Mouse (Mus musculus) heart, postnatal 0 days (tissue): ENCODE results near the gene Atxn1. TPM values are rescaled to one million over a fixed set of nuclear protein-coding genes. Genes with fewer than 3 reads are reported as not detected.

ENCODE experiments used
- ATAC-seq: fragments of 200-750 bp; cut with Nextera tagmentation; 2 replicates; pipeline ENCODE4 v1.8.0; 2017; ENCODE audit warnings: low read depth, moderate number of reproducible peaks, moderate library complexity; ENCODE audit not compliant: insufficient read depth
- DNase-seq: peaks from one replicate; pipeline ENCODE4 v3.0.0-alpha.2; 2016; ENCODE audit warnings: low spot score
- H3K27ac ChIP-seq: fragments of 300-500 bp; sonication (generic); 2 replicates; pipeline ENCODE4 v1.5.1; 2014; ENCODE audit warnings: low read depth, mild to moderate bottlenecking
- H3K27me3 ChIP-seq: fragments of 300-500 bp; sonication (generic); 2 replicates; pipeline ENCODE4 v1.6.1; 2014; ENCODE audit warnings: low read length, mixed read lengths; ENCODE audit not compliant: control insufficient read depth, insufficient read depth
- H3K36me3 ChIP-seq: fragments of 300-500 bp; sonication (generic); replicated peaks from 2 replicates; pipeline ENCODE4 v1.6.1; 2014; ENCODE audit warnings: low read length, mixed read lengths; ENCODE audit not compliant: control insufficient read depth, insufficient read depth
- H3K4me1 ChIP-seq: fragments of 300-500 bp; sonication (generic); 2 replicates; pipeline ENCODE4 v1.6.1; 2014; ENCODE audit warnings: antibody characterized with exemption; ENCODE audit not compliant: control insufficient read depth, insufficient read depth
- H3K4me2 ChIP-seq: fragments of 300-500 bp; sonication (generic); 2 replicates; pipeline ENCODE4 v1.6.1; 2014; ENCODE audit warnings: low read depth, mild to moderate bottlenecking, low read length, moderate library complexity
- H3K4me3 ChIP-seq: fragments of 300-500 bp; sonication (generic); 2 replicates; pipeline ENCODE4 v1.5.1; 2014; ENCODE audit warnings: low read depth, low read length
- H3K9ac ChIP-seq: fragments of 300-500 bp; sonication (generic); replicated peaks from 2 replicates; pipeline ENCODE4 v1.6.1; 2014; ENCODE audit warnings: low read depth, low read length, mixed read lengths
- H3K9me3 ChIP-seq: fragments of 300-500 bp; sonication (generic); replicated peaks from 2 replicates; pipeline ENCODE4 v1.6.1; 2016; ENCODE audit warnings: low read length; ENCODE audit not compliant: control insufficient read depth
- CTCF ChIP-seq: IDR thresholded peaks from 2 replicates; pipeline ENCODE4 v1.5.1; 2016; ENCODE audit warnings: antibody characterized with exemption, control low read depth, low read depth
- EP300 ChIP-seq: IDR thresholded peaks from 2 replicates; pipeline ENCODE4 v1.6.1; 2016; ENCODE audit warnings: antibody characterized with exemption, low read depth
- WGBS: fragments of 180-500 bp; shearing (Covaris S2); extraction: QIAGEN DNeasy Blood & Tissue Kit; methylation state at CpG from one replicate; pipeline ENCODE4 v1.1.7; 2014; 5-methylcytosine and 5-hydroxymethylcytosine counted together
- polyA plus RNA-seq: library from polyadenylated mRNA; unstranded; fragments of >200 nt; fragmentation: Nextera tagmentation; extraction: Ambion mirVana; gene quantifications from 2 replicates; pipeline ENCODE4 v1.2.1, GENCODE M21; 2015
- total RNA-seq: library from RNA; depleted of rRNA; stranded (reverse); fragments of >200 nt; gene quantifications from 2 replicates; pipeline ENCODE4 v1.2.3, GENCODE M21; 2014; ENCODE audit warnings: low replicate concordance

The Atxn1 gene
- total and polyA plus RNA-seq, 2 experiments from 2014 or later = 10.3 to 15.0 TPM

GRCm38 (mm10) chr13:45876368-45876760, 88.4 kb downstream of the Atxn1 start:
- H3K36me3 ChIP-seq = no peaks in the 10 kb centered on the region
- H3K9me3 ChIP-seq = no peaks in the 10 kb centered on the region
- DNase-seq (no peak), ATAC-seq (no peak)
- no peak overlapping the region for H3K4me3 ChIP-seq
- H3K27ac ChIP-seq = peak overlapping the region; percentile 51; the same call in 1 of the 2 replicates
- H3K27me3 ChIP-seq = no peaks in the 10 kb centered on the region
- no peak overlapping the region for H3K9ac ChIP-seq
- TF ChIP-seq CTCF (no peak), EP300 (no peak)
- 0 out of 2 replicates have a peak, but pooled peaks cover 7% of the 10 kb centered on the region for H3K4me1 ChIP-seq
- no peak overlapping the region for H3K4me2 ChIP-seq
- WGBS = 88% methylated on average over 2 of the region's 2 CpGs

- Histone ChIP-seq H3K4me3 (no peak overlapping the region), H3K4me1 (0 out of 2 replicates have a peak, but pooled peaks cover 7% of the 10 kb centered on the region), H3K9me3 (no peaks in the 10 kb centered on the region), H3K4me2 (no peak overlapping the region), H3K27me3 (no peaks in the 10 kb centered on the region), H3K36me3 (no peaks in the 10 kb centered on the region; the same call in 1 of the 2 replicates), H3K27ac (peak overlapping the region; percentile 51; the same call in 1 of the 2 replicates), H3K9ac (no peak overlapping the region)
- 83% methylated on average over 6 of the region's 6 CpGs for WGBS
- DNase-seq (no peak), ATAC-seq (no peak)
- no peak for TF ChIP-seq CTCF
- no peak for TF ChIP-seq EP300
Measured at GRCm38 (mm10) chr13:45875686-45876367, 89.0 kb downstream of the Atxn1 start.

GRCm38 (mm10) chr13:45874196-45874595, 90.6 kb downstream of the Atxn1 start:
- Histone ChIP-seq H3K4me3 (no peak overlapping the region), H3K27ac (no peak overlapping the region), H3K36me3 (no peaks in the 10 kb centered on the region; the same call in 1 of the 2 replicates), H3K27me3 (no peaks in the 10 kb centered on the region), H3K4me1 (no peaks in the 10 kb centered on the region), H3K4me2 (no peak overlapping the region), H3K9ac (no peak overlapping the region), H3K9me3 (no peaks in the 10 kb centered on the region)
- WGBS = 78% methylated on average over 4 of the region's 4 CpGs
- DNase-seq (no peak), ATAC-seq (no peak)
- TF ChIP-seq EP300 = no peak

- DNase-seq (no peak), ATAC-seq (no peak)
- no peaks in the 10 kb centered on the region for H3K4me1 ChIP-seq
- H3K27ac ChIP-seq = no peak overlapping the region
- H3K4me3 ChIP-seq = no peak overlapping the region
- TF ChIP-seq CTCF (no peak), EP300 (no peak)
- H3K9ac ChIP-seq = no peak overlapping the region
- H3K36me3 ChIP-seq = no peaks in the 10 kb centered on the region; the same call in 1 of the 2 replicates
- H3K4me2 ChIP-seq = no peak overlapping the region
- no peaks in the 10 kb centered on the region for H3K27me3 ChIP-seq
- H3K9me3 ChIP-seq = no peaks in the 10 kb centered on the region
- WGBS = 87% methylated on average over 7 of the region's 7 CpGs
Measured at GRCm38 (mm10) chr13:45872966-45873365, 91.8 kb downstream of the Atxn1 start.

- no peak for DNase-seq
- 73% methylated on average over 14 of the region's 14 CpGs for WGBS
- Histone ChIP-seq H3K4me2 (peak overlapping the region; percentile 28; the same call in 1 of the 2 replicates), H3K4me3 (peak overlapping the region; percentile 8; the same call in 1 of the 2 replicates), H3K36me3 (no peaks in the 10 kb centered on the region; the same call in 1 of the 2 replicates), H3K27ac (peak overlapping the region; percentile 10; the same call in 1 of the 2 replicates), H3K9me3 (no peaks in the 10 kb centered on the region), H3K4me1 (no peaks in the 10 kb centered on the region), H3K27me3 (no peaks in the 10 kb centered on the region), H3K9ac (no peak overlapping the region; the same call in 1 of the 2 replicates)
- TF ChIP-seq CTCF = no peak
- no peak for TF ChIP-seq EP300
- no peak for ATAC-seq
Measured at GRCm38 (mm10) chr13:45872041-45872746, 92.6 kb downstream of the Atxn1 start.
